Comparison of ENCODE assay signal across 26 mouse cellular contexts in the genomic region with DNA sequence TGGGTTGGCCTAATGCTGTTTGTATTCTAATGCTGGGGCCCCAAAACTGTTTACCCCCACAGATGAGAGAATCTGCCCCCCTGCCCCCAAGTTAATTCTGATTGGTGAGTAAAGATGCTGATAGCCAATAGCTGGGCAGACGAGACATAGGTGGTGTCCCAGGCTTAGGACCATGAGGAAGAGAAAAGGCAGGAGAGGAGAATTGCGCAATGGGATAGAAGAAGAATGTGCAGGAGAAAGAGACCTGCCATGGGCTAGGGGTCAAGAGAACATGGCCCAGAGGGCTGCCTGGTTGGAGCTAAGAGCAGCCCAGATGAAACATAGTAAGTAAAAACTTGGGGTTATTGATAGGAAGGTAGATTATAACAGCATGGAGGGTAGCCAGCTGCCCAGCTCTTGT.
"Had no signal": no experiment of that assay in that cellular context is flagged by ENCODE, and none has a peak within 500 bp of the region (broad histone marks: within the 10 kb centered on the region; RNA-seq: fewer than 3 reads in every experiment).

No protein-coding gene starts in this region.

- H3K4me2 ChIP-seq: heart, embryonic 11.5 days; heart, embryonic 13.5 days; heart, embryonic 15.5 days; hindbrain, embryonic 12.5 days; hindbrain, embryonic 14.5 days; intestine, embryonic 15.5 days; limb, embryonic 13.5 days; limb, embryonic 15.5 days had no signal

- ATAC-seq: hindbrain, embryonic 16.5 days; inflammation-experienced regulatory T-cells, adult 6 months; intestine, embryonic 15.5 days; intestine, postnatal 0 days had no signal

- H3K4me3 ChIP-seq: gastrocnemius, adult 2 months; heart, adult 2 months; heart, embryonic 13.5 days; heart, embryonic 15.5 days; hindbrain, embryonic 10.5 days; hindbrain, embryonic 12.5 days; intestine, embryonic 15.5 days; limb, embryonic 13.5 days; limb, embryonic 15.5 days had no signal

- DNase-seq: gastrocnemius, adult 2 months; gastrocnemius, postnatal 10 days; gastrocnemius, postnatal 25 days; heart, adult 2 months; heart, postnatal 14 days; heart, postnatal 4 days; kidney, adult 18-20 months; kidney, adult 8-10 months; kidney, postnatal 14 days; kidney, postnatal 36 days; layer of hippocampus, adult 9-11 months; layer of hippocampus, postnatal 36 days; left cerebral cortex, postnatal 4 days had no signal

- H3K9me3 ChIP-seq: heart, embryonic 13.5 days; heart, embryonic 15.5 days; hindbrain, embryonic 10.5 days; hindbrain, embryonic 12.5 days; intestine, embryonic 15.5 days; limb, embryonic 13.5 days; limb, embryonic 15.5 days had no signal

- H3K4me1 ChIP-seq: hindbrain, embryonic 12.5 days; limb, embryonic 13.5 days; limb, embryonic 15.5 days had no signal

- H3K36me3 ChIP-seq: heart, embryonic 13.5 days; heart, embryonic 15.5 days; hindbrain, embryonic 10.5 days; hindbrain, embryonic 12.5 days; intestine, embryonic 15.5 days; limb, embryonic 13.5 days; limb, embryonic 15.5 days had no signal

- H3K27ac ChIP-seq: gastrocnemius, adult 2 months; heart, adult 2 months; heart, embryonic 13.5 days; heart, embryonic 15.5 days; hindbrain, embryonic 10.5 days; hindbrain, embryonic 12.5 days; hindbrain, embryonic 14.5 days; intestine, embryonic 15.5 days; kidney, postnatal 0 days; limb, embryonic 13.5 days; limb, embryonic 15.5 days had no signal

- H3K9ac ChIP-seq: heart, embryonic 13.5 days; heart, embryonic 15.5 days; hindbrain, embryonic 12.5 days; hindbrain, embryonic 14.5 days; intestine, embryonic 15.5 days; limb, embryonic 13.5 days; limb, embryonic 15.5 days had no signal

- H3K27me3 ChIP-seq: heart, embryonic 13.5 days; hindbrain, embryonic 12.5 days; intestine, embryonic 15.5 days; limb, embryonic 13.5 days; limb, embryonic 15.5 days had no signal
